Mouse (Mus musculus) midbrain, embryonic 11.5 days (tissue): ENCODE measurements around the gene Ramp2. TPM values are rescaled to one million over a fixed set of nuclear protein-coding genes. Genes with fewer than 3 reads are reported as not detected.

Experiments used
- ATAC-seq: fragments of 200-750 bp; cut with Nextera tagmentation; 2 replicates; pipeline ENCODE4 v1.8.0; 2017; ENCODE audit warnings: moderate TSS enrichment, moderate library complexity; ENCODE audit not compliant: low FRiP score
- DNase-seq: peaks from one replicate; pipeline ENCODE4 v3.0.0; 2015; ENCODE audit warnings: low spot score; ENCODE audit errors: missing footprints
- H3K27ac ChIP-seq: fragments of 300-500 bp; sonication (generic); 2 replicates; pipeline ENCODE4 v1.5.1; 2014; ENCODE audit warnings: low read depth, low read length
- H3K27me3 ChIP-seq: fragments of 300-500 bp; sonication (generic); 2 replicates; pipeline ENCODE4 v1.6.1; 2014; ENCODE audit warnings: mild to moderate bottlenecking, low read length, moderate library complexity, mixed read lengths; ENCODE audit not compliant: control insufficient read depth, insufficient read depth
- H3K36me3 ChIP-seq: fragments of 300-500 bp; sonication (generic); 2 replicates; pipeline ENCODE4 v1.6.1; 2014; ENCODE audit warnings: mild to moderate bottlenecking, low read length, moderate library complexity, mixed read lengths; ENCODE audit not compliant: control insufficient read depth, insufficient read depth
- H3K4me1 ChIP-seq: fragments of 300-500 bp; sonication (generic); 2 replicates; pipeline ENCODE4 v1.6.1; 2014; ENCODE audit warnings: low read length; ENCODE audit not compliant: control insufficient read depth, insufficient read depth
- H3K4me2 ChIP-seq: fragments of 300-500 bp; sonication (generic); 2 replicates; pipeline ENCODE4 v1.6.1; 2014; ENCODE audit warnings: mild to moderate bottlenecking, moderate library complexity
- H3K4me3 ChIP-seq: fragments of 300-500 bp; sonication (generic); 2 replicates; pipeline ENCODE4 v1.5.1; 2014; ENCODE audit warnings: low read depth, low read length
- H3K9ac ChIP-seq: fragments of 300-500 bp; sonication (generic); 2 replicates; pipeline ENCODE4 v1.6.1; 2014; ENCODE audit warnings: low read length
- H3K9me3 ChIP-seq: fragments of 300-500 bp; sonication (generic); 2 replicates; pipeline ENCODE4 v1.6.1; 2016; ENCODE audit warnings: low read length; ENCODE audit not compliant: control insufficient read depth
- WGBS: fragments of 180-500 bp; shearing (Covaris S2); extraction: QIAGEN DNeasy Blood & Tissue Kit; methylation state at CpG from one replicate; pipeline ENCODE4 v1.1.7; 2014; 5-methylcytosine and 5-hydroxymethylcytosine counted together
- polyA plus RNA-seq: library from polyadenylated mRNA; unstranded; fragments of >200 nt; fragmentation: Nextera tagmentation; extraction: Ambion mirVana; gene quantifications from 2 replicates; pipeline ENCODE4 v1.2.1, GENCODE M21; 2014

The Ramp2 gene
- polyA plus RNA-seq, 1 experiment from 2014 or later: 73.4 TPM

- H3K4me3 ChIP-seq: no peak overlapping the region
- 90% methylated on average over 9 of the region's 9 CpGs for WGBS
- no peak overlapping the region for H3K9ac ChIP-seq
- H3K27me3 ChIP-seq: no peaks in the 10 kb centered on the region
- DNase-seq (no peak), ATAC-seq (no peak)
- H3K9me3 ChIP-seq: no peaks in the 10 kb centered on the region
- no peak overlapping the region for H3K4me2 ChIP-seq
- no peaks in the 10 kb centered on the region; the same call in 1 of the 2 replicates for H3K4me1 ChIP-seq
- peaks cover 6% of the 10 kb centered on the region; the same call in 1 of the 2 replicates for H3K36me3 ChIP-seq
- H3K27ac ChIP-seq: no peak overlapping the region
Observed at GRCm38 (mm10) chr11:101287306-101287705, 41.5 kb downstream of the Ramp2 start.

- 97% methylated on average over 8 of the region's 8 CpGs for WGBS
- peak; percentile 31 for DNase-seq
- no peak overlapping the region for H3K4me2 ChIP-seq
- no peak overlapping the region for H3K27ac ChIP-seq
- no peak overlapping the region for H3K4me3 ChIP-seq
- no peaks in the 10 kb centered on the region for H3K4me1 ChIP-seq
- no peak overlapping the region for H3K9ac ChIP-seq
- ATAC-seq: no peak
- H3K36me3 ChIP-seq: peaks cover 6% of the 10 kb centered on the region; the same call in 1 of the 2 replicates
- H3K27me3 ChIP-seq: no peaks in the 10 kb centered on the region
- H3K9me3 ChIP-seq: no peaks in the 10 kb centered on the region
Observed at GRCm38 (mm10) chr11:101291231-101291630, 45.4 kb downstream of the Ramp2 start.

GRCm38 (mm10) chr11:101295191-101295590, 49.4 kb downstream of the Ramp2 start:
- H3K4me3 ChIP-seq: no peak overlapping the region
- DNase-seq (peak; percentile 33), ATAC-seq (no peak)
- H3K9me3 ChIP-seq: no peaks in the 10 kb centered on the region
- H3K27ac ChIP-seq: no peak overlapping the region
- H3K4me1 ChIP-seq: 0 out of 2 replicates have a peak, but pooled peaks cover under 1% of the 10 kb centered on the region
- peaks cover 10% of the 10 kb centered on the region; the same call in 1 of the 2 replicates for H3K36me3 ChIP-seq
- no peak overlapping the region for H3K9ac ChIP-seq
- 90% methylated on average over 8 of the region's 8 CpGs for WGBS
- H3K27me3 ChIP-seq: no peaks in the 10 kb centered on the region
- no peak overlapping the region for H3K4me2 ChIP-seq

- Histone ChIP-seq H3K4me1 (peaks cover 13% of the 10 kb centered on the region), H3K27ac (no peak overlapping the region), H3K36me3 (peaks cover 6% of the 10 kb centered on the region; the same call in 1 of the 2 replicates), H3K9me3 (no peaks in the 10 kb centered on the region), H3K4me2 (peak overlapping the region; percentile 98), H3K27me3 (no peaks in the 10 kb centered on the region), H3K4me3 (peak overlapping the region; percentile 74; the same call in 1 of the 2 replicates), H3K9ac (no peak overlapping the region)
- ATAC-seq (no peak), DNase-seq (peak; percentile 61)
- 64% methylated on average over 7 of the region's 7 CpGs for WGBS
Observed at GRCm38 (mm10) chr11:101300881-101301280, 55.1 kb downstream of the Ramp2 start.

GRCm38 (mm10) chr11:101301299-101302003, 55.6 kb downstream of the Ramp2 start:
- no peaks in the 10 kb centered on the region for H3K9me3 ChIP-seq
- peak overlapping the region; percentile 74 for H3K4me3 ChIP-seq
- DNase-seq (no peak), ATAC-seq (no peak; the same call in none of the 2 replicates)
- no peak overlapping the region for H3K27ac ChIP-seq
- H3K27me3 ChIP-seq: no peaks in the 10 kb centered on the region
- peak overlapping the region; percentile 98 for H3K4me2 ChIP-seq
- H3K9ac ChIP-seq: peak overlapping the region; percentile 82
- peaks cover 13% of the 10 kb centered on the region for H3K4me1 ChIP-seq
- peaks cover 6% of the 10 kb centered on the region; the same call in 1 of the 2 replicates for H3K36me3 ChIP-seq
- 14% methylated on average over 26 of the region's 26 CpGs for WGBS

GRCm38 (mm10) chr11:101302004-101302798, 56.4 kb downstream of the Ramp2 start, which contains the start of gene Becn1:
Gene Becn1 (minus strand): TSS chr11:101302286.
- Histone ChIP-seq H3K9ac (peak within 1 kb of the TSS; percentile 82), H3K4me3 (peak within 1 kb of the TSS; percentile 74), H3K27me3 (no peaks in the 10 kb centered on the region), H3K4me1 (peaks cover 13% of the 10 kb centered on the region), H3K4me2 (peak within 1 kb of the TSS; percentile 98), H3K27ac (no peak within 1 kb of the TSS), H3K9me3 (no peaks in the 10 kb centered on the region), H3K36me3 (peaks cover 6% of the 10 kb centered on the region; the same call in 1 of the 2 replicates)
- DNase-seq (peak; percentile 100), ATAC-seq (peak; percentile 94)
- 7% methylated on average over 39 of the region's 39 CpGs for WGBS

GRCm38 (mm10) chr11:101307744-101308143, 61.9 kb downstream of the Ramp2 start:
- H3K4me2 ChIP-seq: no peak overlapping the region
- WGBS: 39% methylated on average over 5 of the region's 5 CpGs

More at GRCm38 (mm10) chr11:101307744-101308143, 61.9 kb downstream of the Ramp2 start:
- ATAC-seq (no peak), DNase-seq (peak; percentile 74)
- H3K36me3 ChIP-seq: no peaks in the 10 kb centered on the region
- H3K9ac ChIP-seq: no peak overlapping the region
- no peak overlapping the region for H3K27ac ChIP-seq
- no peaks in the 10 kb centered on the region for H3K27me3 ChIP-seq
- no peak overlapping the region for H3K4me3 ChIP-seq
- H3K4me1 ChIP-seq: no peaks in the 10 kb centered on the region
- H3K9me3 ChIP-seq: no peaks in the 10 kb centered on the region
